Mouse (Mus musculus) MEL (cell line): ENCODE measurements around the gene Nanos3. TPM values are rescaled to one million over a fixed set of nuclear protein-coding genes. Genes with fewer than 3 reads are reported as not detected.

Experiments
- DNase-seq: peaks from one replicate; pipeline ENCODE4 v3.0.0; 2011; ENCODE audit warnings: low read depth, low spot score
- H3K27ac ChIP-seq: 2 replicates; pipeline ENCODE4 v1.5.1; 2012; ENCODE audit warnings: low read depth, mild to moderate bottlenecking, control low read depth, low read length, moderate library complexity; ENCODE audit not compliant: control insufficient read depth
- H3K27me3 ChIP-seq, 2 experiments: fragments of 150-350 bp in 1 of 2; sonication (generic) in 1 of 2; 2 replicates each; pipeline ENCODE4 v1.6.1; 2012; ENCODE audit warnings: low read length in 2 of 2, mild to moderate bottlenecking in 2 of 2, improper control_type of control experiment in 1 of 2, moderate library complexity in 1 of 2; ENCODE audit not compliant: insufficient read depth in 2 of 2, control insufficient read depth in 1 of 2
- H3K36me3 ChIP-seq, 2 experiments: 2 replicates each; pipeline ENCODE4 v1.6.1; 2012 to 2014; ENCODE audit warnings: low read length in 2 of 2, improper control_type of control experiment in 1 of 2, inconsistent platforms in 1 of 2, mild to moderate bottlenecking in 1 of 2; ENCODE audit not compliant: insufficient read depth in 2 of 2, control insufficient read depth in 1 of 2
- H3K4me1 ChIP-seq, 2 experiments: fragments of 150-350 bp in 1 of 2; sonication (generic) in 1 of 2; 2 replicates each; pipeline ENCODE4 v1.6.1; 2012; ENCODE audit warnings: low read length in 2 of 2, improper control_type of control experiment in 1 of 2, mild to moderate bottlenecking in 1 of 2; ENCODE audit not compliant: insufficient read depth in 2 of 2, control insufficient read depth in 1 of 2
- H3K4me3 ChIP-seq, 2 experiments: fragments of 150-350 bp in 1 of 2; sonication (generic) in 1 of 2; 2 replicates each; pipeline ENCODE4 v1.5.1; 2012; ENCODE audit warnings: low read depth in 2 of 2, low read length in 2 of 2, mild to moderate bottlenecking in 2 of 2, moderate library complexity in 2 of 2, control low read depth in 1 of 2, improper control_type of control experiment in 1 of 2; ENCODE audit not compliant: control insufficient read depth in 1 of 2, insufficient read depth in 1 of 2
- H3K79me2 ChIP-seq: 2 replicates; pipeline ENCODE4 v1.6.1; 2012; ENCODE audit warnings: mild to moderate bottlenecking, low read length, moderate library complexity; ENCODE audit not compliant: control insufficient read depth, poor library complexity, insufficient read depth
- H3K9ac ChIP-seq: 2 replicates; pipeline ENCODE4 v1.6.1; 2012; ENCODE audit warnings: low read depth, mild to moderate bottlenecking, control low read depth, low read length, moderate library complexity; ENCODE audit not compliant: control insufficient read depth, poor library complexity, severe bottlenecking
- H3K9me3 ChIP-seq: fragments of 150-350 bp; sonication (generic); replicated peaks from 2 replicates; pipeline ENCODE4 v1.6.1; 2012; ENCODE audit warnings: mild to moderate bottlenecking, low read length, improper control_type of control experiment, moderate library complexity; ENCODE audit not compliant: insufficient read depth
- CHD1 ChIP-seq: IDR thresholded peaks from 2 replicates; pipeline ENCODE4 v1.6.1; 2012; ENCODE audit warnings: low read depth, mild to moderate bottlenecking, inconsistent platforms, low read length, improper control_type of control experiment
- CHD2 ChIP-seq: IDR thresholded peaks from 2 replicates; pipeline ENCODE4 v1.6.1; 2011; ENCODE audit warnings: low read length, improper control_type of control experiment
- CTCF ChIP-seq, 3 experiments: IDR thresholded peaks in 2 of 3; conservative IDR thresholded peaks in 1 of 3; 2 replicates each; pipeline ENCODE4 v1.5.1; 2011 to 2012; ENCODE audit warnings: low read length in 3 of 3, low read depth in 2 of 3, mild to moderate bottlenecking in 2 of 3, improper control_type of control experiment in 1 of 3, inconsistent platforms in 1 of 3, mixed read lengths in 1 of 3, moderate library complexity in 1 of 3; ENCODE audit not compliant: control insufficient read depth in 1 of 3, insufficient read depth in 1 of 3, poor library complexity in 1 of 3, severe bottlenecking in 1 of 3
- E2F4 ChIP-seq: IDR thresholded peaks from 2 replicates; pipeline ENCODE4 v1.6.1; 2011; ENCODE audit warnings: low read depth, low read length, improper control_type of control experiment, borderline replicate concordance
- EP300 ChIP-seq, 2 experiments: IDR thresholded peaks; 2 replicates each; pipeline ENCODE4 v1.6.1; 2011; ENCODE audit warnings: improper control_type of control experiment in 2 of 2, low read length in 2 of 2, low read depth in 1 of 2, mild to moderate bottlenecking in 1 of 2
- ETS1 ChIP-seq: IDR thresholded peaks from 2 replicates; pipeline ENCODE4 v1.6.1; 2012; ENCODE audit warnings: low read depth, mild to moderate bottlenecking, inconsistent platforms, low read length, improper control_type of control experiment, moderate library complexity
- GABPA ChIP-seq: IDR thresholded peaks from 2 replicates; pipeline ENCODE4 v1.6.1; 2012; ENCODE audit warnings: low read depth, mild to moderate bottlenecking, inconsistent platforms, low read length, improper control_type of control experiment, moderate library complexity
- HCFC1 ChIP-seq: IDR thresholded peaks from 2 replicates; pipeline ENCODE4 v1.6.1; 2012; ENCODE audit warnings: low read depth, mild to moderate bottlenecking, inconsistent platforms, low read length, improper control_type of control experiment, moderate library complexity
- MAFK ChIP-seq: IDR thresholded peaks from 2 replicates; pipeline ENCODE4 v1.6.1; 2011; ENCODE audit warnings: low read depth, mild to moderate bottlenecking, low read length, improper control_type of control experiment, borderline replicate concordance
- MAZ ChIP-seq: IDR thresholded peaks from 2 replicates; pipeline ENCODE4 v1.6.1; 2012; ENCODE audit warnings: low read depth, mild to moderate bottlenecking, inconsistent platforms, low read length, improper control_type of control experiment
- MEF2A ChIP-seq: IDR thresholded peaks from 2 replicates; pipeline ENCODE4 v1.6.1; 2014; ENCODE audit warnings: low read depth, mild to moderate bottlenecking, inconsistent platforms, low read length, improper control_type of control experiment; ENCODE audit not compliant: poor library complexity, insufficient replicate concordance, severe bottlenecking; ENCODE audit errors: extremely low read depth
- MXI1 ChIP-seq: IDR thresholded peaks from 2 replicates; pipeline ENCODE4 v1.6.1; 2011; ENCODE audit warnings: mild to moderate bottlenecking, low read depth, low read length, improper control_type of control experiment
- NELFE ChIP-seq: IDR thresholded peaks from 2 replicates; pipeline ENCODE4 v1.6.1; 2011; ENCODE audit warnings: low read depth, low read length, improper control_type of control experiment
- POLR2A ChIP-seq, 2 experiments: IDR thresholded peaks; 2 replicates each; pipeline ENCODE4 v1.6.1; 2011 to 2012; ENCODE audit warnings: low read length in 2 of 2, mild to moderate bottlenecking in 2 of 2, control low read depth in 1 of 2, improper control_type of control experiment in 1 of 2, low read depth in 1 of 2, moderate library complexity in 1 of 2; ENCODE audit not compliant: control insufficient read depth in 1 of 2, insufficient read depth in 1 of 2, poor library complexity in 1 of 2
- POLR2AphosphoS2 ChIP-seq: IDR thresholded peaks from 2 replicates; pipeline ENCODE4 v1.6.1; 2011; ENCODE audit warnings: low read length, improper control_type of control experiment
- POLR2AphosphoS5 ChIP-seq: IDR thresholded peaks from 2 replicates; pipeline ENCODE4 v1.6.1; 2012; ENCODE audit warnings: low read depth, borderline replicate concordance, mild to moderate bottlenecking, inconsistent platforms, low read length, moderate library complexity, mixed read lengths
- RAD21 ChIP-seq: IDR thresholded peaks from 2 replicates; pipeline ENCODE4 v1.6.1; 2011; ENCODE audit warnings: mild to moderate bottlenecking, low read depth, low read length, improper control_type of control experiment
- SIN3A ChIP-seq: IDR thresholded peaks from 2 replicates; pipeline ENCODE4 v1.6.1; 2012; ENCODE audit warnings: low read length, improper control_type of control experiment, inconsistent platforms
- SMC3 ChIP-seq: IDR thresholded peaks from 2 replicates; pipeline ENCODE4 v1.6.1; 2011; ENCODE audit warnings: low read depth, low read length, improper control_type of control experiment
- TAL1 ChIP-seq: IDR thresholded peaks from 2 replicates; pipeline ENCODE4 v1.6.1; 2012; ENCODE audit warnings: mild to moderate bottlenecking, inconsistent platforms, low read length, moderate library complexity, mixed read lengths
- TBP ChIP-seq: IDR thresholded peaks from 2 replicates; pipeline ENCODE4 v1.8.0; 2011; ENCODE audit warnings: low read depth, low read length, improper control_type of control experiment
- USF1 ChIP-seq: IDR thresholded peaks from 2 replicates; pipeline ENCODE4 v1.6.1; 2014; ENCODE audit warnings: low read depth, mild to moderate bottlenecking, inconsistent platforms, low read length, improper control_type of control experiment, moderate library complexity
- ZC3H11A ChIP-seq: IDR thresholded peaks from 2 replicates; pipeline ENCODE4 v1.6.1; 2012; ENCODE audit warnings: low read depth, mild to moderate bottlenecking, inconsistent platforms, low read length, improper control_type of control experiment
- ZNF384 ChIP-seq: IDR thresholded peaks from 2 replicates; pipeline ENCODE4 v1.6.1; 2012; ENCODE audit warnings: low read depth, mild to moderate bottlenecking, inconsistent platforms, low read length, improper control_type of control experiment
- polyA plus RNA-seq, 2 experiments: library from polyadenylated mRNA; stranded (reverse) in 1 of 2; unstranded in 1 of 2; fragments of >175 nt in 1 of 2; fragments of >200 nt in 1 of 2; gene quantifications; 2 replicates each; pipeline versions ENCODE4 v1.2.1 to v1.2.4; 2012; ENCODE audit warnings: low replicate concordance in 2 of 2, low read depth in 1 of 2; ENCODE audit not compliant: insufficient read length in 2 of 2, insufficient read depth in 1 of 2, missing spikeins in 1 of 2
- total RNA-seq: library from RNA; depleted of rRNA; stranded (reverse); fragments of 300-350 nt; gene quantifications from 2 replicates; pipeline ENCODE4 v1.2.3, GENCODE M21; 2012

The Nanos3 gene
- total and polyA plus RNA-seq, 3 experiments, result 1.7 to 2.0 TPM; not detected in 1

DNA sequence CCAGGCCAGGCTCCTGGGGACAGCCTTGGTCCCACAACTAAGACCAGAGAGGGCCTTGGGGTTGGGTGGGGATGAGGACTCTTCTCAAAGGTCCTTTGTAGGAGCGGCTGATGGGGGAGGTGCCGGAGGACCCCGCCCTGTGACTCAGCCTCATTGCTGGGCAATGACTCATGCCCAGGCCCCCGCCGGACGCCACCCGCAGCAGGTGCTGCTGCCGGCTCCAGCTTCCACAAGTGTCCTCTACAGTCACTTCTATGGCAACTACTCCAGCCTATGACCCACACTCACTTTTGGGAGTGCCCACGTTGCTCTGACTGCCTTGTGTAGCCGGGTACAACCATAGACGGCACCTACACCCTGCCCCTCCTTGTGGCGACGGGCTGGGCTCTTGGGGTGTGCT lies 7.0 kb upstream of the Nanos3 start (continued):
- TF ChIP-seq POLR2A (IDR thresholded peaks at IDR 0.05; ENCODE audit: control insufficient read depth in 1 of 2, insufficient read depth in 1 of 2, low read depth in 1 of 2, low read length in 2 of 2, poor library complexity in 1 of 2), result peak in 1 of 2 experiments; percentile 36; a peak in 1 of 4 replicates

DNA sequence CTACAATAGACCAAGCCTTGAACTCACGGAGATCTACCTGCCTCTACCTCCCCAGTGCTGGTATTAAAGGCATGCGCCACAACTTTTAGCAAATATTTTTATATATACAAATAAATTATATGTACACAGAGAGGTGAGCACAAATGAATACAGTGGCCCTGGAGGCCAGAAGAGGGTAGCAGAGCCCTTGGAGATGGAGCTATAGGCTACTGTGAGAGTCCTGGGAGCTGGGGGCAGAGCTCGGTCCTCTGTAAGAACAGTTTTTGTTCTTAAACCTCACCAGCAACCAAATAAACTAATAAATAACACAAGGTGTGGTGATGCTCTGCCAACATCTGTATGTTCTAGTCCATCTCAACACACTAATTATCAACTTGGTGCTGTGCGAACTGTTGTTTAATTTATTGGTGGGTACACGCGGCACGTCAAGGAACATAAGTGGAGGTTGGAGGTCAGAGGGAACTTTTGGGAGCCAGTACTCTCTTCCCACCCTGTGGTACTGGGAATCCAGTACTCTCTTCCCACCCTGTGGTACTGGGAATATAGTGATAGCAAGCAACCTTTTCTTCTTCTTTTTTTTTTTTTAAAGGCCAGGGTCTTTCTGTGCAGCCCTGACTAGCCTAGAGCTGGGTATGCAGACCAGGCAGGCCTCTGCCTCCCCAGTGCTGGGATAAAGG lies 5.3 kb upstream of the Nanos3 start:
- Histone ChIP-seq H3K27ac (no peak overlapping the region), H3K4me3 (no peak overlapping the region), H3K9ac (no peak overlapping the region), H3K4me1 (peaks cover 4 to 12% of the 10 kb centered on the region in 2 experiments), H3K9me3 (no peaks in the 10 kb centered on the region), H3K36me3 (peaks cover 0 to 8% of the 10 kb centered on the region in 2 experiments; a peak in 2 of 4 replicates), H3K79me2 (peaks cover 1% of the 10 kb centered on the region; the same call in 1 of the 2 replicates), H3K27me3 (no peaks in the 10 kb centered on the region)
- DNase-seq, result peak; percentile 75
- TF ChIP-seq POLR2A (IDR thresholded peaks at IDR 0.05; ENCODE audit: control insufficient read depth in 1 of 2, insufficient read depth in 1 of 2, low read depth in 1 of 2, low read length in 2 of 2, poor library complexity in 1 of 2) (no peak), TBP (no peak), MAFK (no peak), NELFE (no peak), HCFC1 (no peak), MXI1 (no peak), SIN3A (no peak), POLR2AphosphoS5 (no peak), TAL1 (no peak), CTCF (IDR thresholded peaks at IDR 0.05 in 2 of 3, conservative IDR thresholded peaks at IDR 0.05 in 1 of 3; ENCODE audit: control insufficient read depth in 1 of 3, insufficient read depth in 1 of 3, low read depth in 2 of 3, low read length in 3 of 3, poor library complexity in 1 of 3, severe bottlenecking in 1 of 3) (peak; percentile 41 to 68 (median 57)), EP300 (IDR thresholded peaks at IDR 0.05; ENCODE audit: low read depth in 1 of 2, low read length in 2 of 2) (no peak), POLR2AphosphoS2 (no peak), MAZ (no peak), ZC3H11A (peak; percentile 60), CHD1 (no peak), SMC3 (peak; percentile 57), ZNF384 (no peak), CHD2 (no peak), ETS1 (no peak), E2F4 (no peak), RAD21 (peak; percentile 72), GABPA (no peak), MEF2A (no peak), USF1 (no peak)
